Comparison of ENCODE assay signal across 11 mouse cellular contexts in the genomic region with DNA sequence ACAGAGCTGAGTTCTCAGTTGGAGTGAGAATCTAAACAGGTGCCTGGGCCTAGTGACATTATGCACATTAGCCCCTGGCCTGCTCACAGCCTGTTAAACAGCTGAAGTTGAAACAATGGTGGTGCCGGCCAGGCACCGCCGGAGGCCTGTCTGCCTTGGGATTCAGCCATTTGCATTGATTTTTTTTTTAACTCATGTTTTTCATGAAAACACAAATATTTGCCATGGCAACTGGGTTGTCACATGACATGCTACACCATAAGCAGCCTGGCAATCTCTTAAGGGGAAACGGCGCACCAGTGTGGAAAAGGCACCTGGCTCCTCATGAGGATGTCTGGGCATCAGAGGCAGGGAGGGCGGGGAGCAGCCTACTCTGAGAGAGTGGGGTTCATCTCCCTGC.
A peak's percentile ranks its signal among the peaks of the same experiment; 100 is the strongest.
DNase-seq lines count a peak whose midpoint lies in the region; ATAC-seq and TF ChIP-seq lines count a peak whose summit lies in the region.
"Had no signal": no experiment of that assay in that cellular context is flagged by ENCODE, and none has a peak within 500 bp of the region (broad histone marks: within the 10 kb centered on the region; RNA-seq: fewer than 3 reads in every experiment).

No protein-coding gene starts in this region.

- no peak overlapping the region for H3K4me2 ChIP-seq in midbrain, embryonic 11.5 days
- H3K4me2 ChIP-seq: heart, embryonic 15.5 days; stomach, embryonic 15.5 days had no signal

- H3K27me3 ChIP-seq in midbrain, embryonic 11.5 days (ENCODE audit: control insufficient read depth, insufficient read depth, low read length) = no peaks in the 10 kb centered on the region
- H3K27me3 ChIP-seq: stomach, embryonic 15.5 days had no signal

- H3K4me3 ChIP-seq in ES-E14 (ENCODE audit: insufficient read depth in 1 of 2, low read depth in 1 of 2, low read length in 2 of 2, poor library complexity in 1 of 2, severe bottlenecking in 1 of 2) = no peak overlapping the region
- H3K4me3 ChIP-seq in midbrain, embryonic 11.5 days (ENCODE audit: low read depth, low read length) = no peak overlapping the region
- H3K4me3 ChIP-seq: heart, embryonic 15.5 days; myocyte; stomach, embryonic 15.5 days had no signal

- TF ChIP-seq POLR2A in brain, embryonic 14.5 days (IDR thresholded peaks at IDR 0.05; ENCODE audit: borderline replicate concordance, extremely low read depth, insufficient read depth, insufficient read length, poor library complexity, severe bottlenecking) = no peak

- no peak overlapping the region for H3K9ac ChIP-seq in ES-E14 (ENCODE audit: insufficient read depth, low read depth, low read length, poor library complexity, severe bottlenecking)
- H3K9ac ChIP-seq in midbrain, embryonic 11.5 days (ENCODE audit: low read length) = no peak overlapping the region
- H3K9ac ChIP-seq: heart, embryonic 15.5 days; stomach, embryonic 15.5 days had no signal

- no peaks in the 10 kb centered on the region for H3K9me3 ChIP-seq in ES-E14 (ENCODE audit: control insufficient read depth, insufficient read depth, low read depth, low read length)
- no peaks in the 10 kb centered on the region for H3K9me3 ChIP-seq in midbrain, embryonic 11.5 days (ENCODE audit: control insufficient read depth, low read length)
- H3K9me3 ChIP-seq: heart, embryonic 15.5 days; stomach, embryonic 15.5 days had no signal

- no peak for DNase-seq in ES-E14 (ENCODE audit: low read depth, low spot score)
- peak; percentile 94 for DNase-seq in brain, embryonic 14.5 days (ENCODE audit: low read depth)
- peak; percentile 37 for DNase-seq in forelimb bud, embryonic 11.5 days (ENCODE audit: low read depth, low spot score)
- peak; percentile 90 for DNase-seq in midbrain, embryonic 11.5 days (ENCODE audit: low spot score, missing footprints)
- no peak for DNase-seq in adrenal gland, postnatal 25 days
- DNase-seq in adrenal gland, adult (ENCODE audit: inconsistent age in 2 of 2, low spot score in 1 of 2) = no peak
- no peak for DNase-seq in adrenal gland, adult 2 months
- DNase-seq: lung, adult 18-20 months had no signal

- peak; percentile 64; the same call in 1 of the 2 replicates for ATAC-seq in midbrain, embryonic 11.5 days (ENCODE audit: low FRiP score)

- H3K4me1 ChIP-seq in ES-E14 (ENCODE audit: control insufficient read depth in 2 of 2, insufficient read depth in 2 of 2, low read length in 2 of 2, poor library complexity in 1 of 2) = peaks cover 3 to 5% of the 10 kb centered on the region in 2 experiments; a peak in 2 of 4 replicates
- peaks cover 30% of the 10 kb centered on the region for H3K4me1 ChIP-seq in midbrain, embryonic 11.5 days (ENCODE audit: control insufficient read depth, insufficient read depth, low read length)
- H3K4me1 ChIP-seq: heart, embryonic 15.5 days; stomach, embryonic 15.5 days had no signal

- TF ChIP-seq CTCF in brain, embryonic 14.5 days (IDR thresholded peaks at IDR 0.05; ENCODE audit: borderline replicate concordance, extremely low read depth, insufficient read depth, insufficient read length) = no peak

- H3K36me3 ChIP-seq in ES-E14 (ENCODE audit: control insufficient read depth, insufficient read depth, low read length, poor library complexity, severe bottlenecking) = no peaks in the 10 kb centered on the region
- no peaks in the 10 kb centered on the region for H3K36me3 ChIP-seq in midbrain, embryonic 11.5 days (ENCODE audit: control insufficient read depth, insufficient read depth, low read length)
- H3K36me3 ChIP-seq: heart, embryonic 15.5 days; stomach, embryonic 15.5 days had no signal

- H3K27ac ChIP-seq in ES-E14 (ENCODE audit: insufficient read depth, low read depth, low read length, poor library complexity, severe bottlenecking) = no peak overlapping the region
- H3K27ac ChIP-seq in midbrain, embryonic 11.5 days (ENCODE audit: low read depth, low read length) = peak overlapping the region; percentile 65; the same call in 1 of the 2 replicates
- H3K27ac ChIP-seq: heart, embryonic 15.5 days; stomach, embryonic 15.5 days had no signal

- WGBS in midbrain, embryonic 11.5 days = 15% methylated on average over 6 of the region's 6 CpGs

- in situ Hi-C loops in ES-E14 (cut with MboI; ENCODE audit: low sequenced_read_pairs in 2 of 2, unreplicated experiment in 2 of 2) = no loop called here

TF ChIP-seq in ES-E14, 5 proteins besides CTCF, POLR2A, EP300 and RAD21:
- peak; percentile 69; the same call in 1 of the 2 replicates for TF ChIP-seq ZNF384 (IDR thresholded peaks at IDR 0.05; ENCODE audit: low read depth, low read length)
- no peak for TF ChIP-seq MAFK (IDR thresholded peaks at IDR 0.05; ENCODE audit: insufficient read depth, low read depth, low read length)
- no peak for TF ChIP-seq CHD2 (IDR thresholded peaks at IDR 0.05; ENCODE audit: low read depth, low read length)
- TF ChIP-seq HCFC1 (IDR thresholded peaks at IDR 0.05; ENCODE audit: borderline replicate concordance, insufficient read depth, low read length) = no peak

Comparison
In these comparisons a context has a peak if more than half of its experiments do, and no peak if none do; other contexts are left out.
1. DNase-seq: peak in brain, embryonic 14.5 days (single experiment), forelimb bud, embryonic 11.5 days (single experiment) and midbrain, embryonic 11.5 days (single experiment); none in ES-E14 (single experiment), adrenal gland, postnatal 25 days (single experiment), adrenal gland, adult (0 of 2) and adrenal gland, adult 2 months (single experiment).